Mouse (Mus musculus): ENCODE data around the gene Cdhr2. TPM values are rescaled to one million over a fixed set of nuclear protein-coding genes. Genes with fewer than 3 reads are reported as not detected.

Cdhr2 gene
- polyA plus RNA-seq, 1 experiment from 2014 or later, result 0.04 TPM

GRCm38 (mm10) chr13:54757093-54757830 lies 56.0 kb downstream of the Cdhr2 start:
- no peak for DNase-seq (ENCODE audit: extremely low spot score, low spot score)
- H3K27ac ChIP-seq, result no peak overlapping the region
- WGBS, result 46% methylated on average over 10 of the region's 10 CpGs
- H3K4me3 ChIP-seq, result peak overlapping the region; percentile 56
- peaks cover 82% of the 10 kb centered on the region for H3K27me3 ChIP-seq (ENCODE audit: poor library complexity, severe bottlenecking)
- no peaks in the 10 kb centered on the region for H3K36me3 ChIP-seq (replicated peaks)
- peaks cover 49% of the 10 kb centered on the region for H3K4me1 ChIP-seq
- no peaks in the 10 kb centered on the region for H3K9me3 ChIP-seq

GRCm38 (mm10) chr13:54758045-54758755 lies 56.9 kb downstream of the Cdhr2 start:
- Histone ChIP-seq H3K9me3 (no peaks in the 10 kb centered on the region), H3K4me3 (peak overlapping the region; percentile 56), H3K36me3 (replicated peaks) (no peaks in the 10 kb centered on the region), H3K27me3 (ENCODE audit: poor library complexity, severe bottlenecking) (peaks cover 82% of the 10 kb centered on the region), H3K4me1 (peaks cover 49% of the 10 kb centered on the region), H3K27ac (peak overlapping the region; percentile 77)
- WGBS, result under 1% methylated on average over 43 of the region's 43 CpGs
- DNase-seq (ENCODE audit: extremely low spot score, low spot score), result peak; percentile 92

DNA sequence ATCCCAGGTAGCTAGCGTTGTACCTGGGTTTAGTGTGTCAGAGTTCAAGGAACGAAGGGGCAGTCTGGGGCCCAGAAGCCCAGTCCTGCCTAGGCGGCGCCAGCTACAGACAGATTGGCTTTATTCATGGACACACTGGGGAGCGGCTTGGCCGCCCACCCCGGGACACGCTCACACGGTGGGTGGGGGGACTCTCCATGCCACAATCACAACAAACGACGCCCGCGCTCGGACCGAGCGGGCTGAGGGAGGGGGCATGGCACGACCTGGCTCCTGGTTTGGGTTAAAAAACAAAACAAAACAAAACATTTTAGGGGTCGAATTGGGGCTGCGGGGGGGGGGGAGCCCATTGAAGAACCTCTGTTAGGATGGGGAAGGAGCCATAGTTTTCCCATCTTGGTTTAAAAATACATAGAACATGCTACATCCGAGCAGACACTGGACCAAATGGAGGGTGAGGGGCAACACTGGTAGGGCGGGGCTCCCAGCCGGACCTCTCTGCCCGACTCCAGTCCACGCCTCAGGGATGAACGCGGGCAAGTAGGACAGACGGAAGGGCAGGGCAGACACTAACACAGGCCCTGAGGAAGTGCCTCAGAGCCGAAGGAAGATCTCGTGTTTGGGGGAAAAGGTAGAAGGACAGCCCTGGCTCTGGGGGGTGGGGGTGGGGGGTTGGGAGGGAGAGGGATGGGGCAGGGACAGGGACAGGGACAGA lies 57.7 kb downstream of the Cdhr2 start:
- peaks cover 83% of the 10 kb centered on the region for H3K27me3 ChIP-seq (ENCODE audit: poor library complexity, severe bottlenecking)
- H3K9me3 ChIP-seq, result no peaks in the 10 kb centered on the region
- WGBS, result under 1% methylated on average over 29 of the region's 29 CpGs
- no peak for DNase-seq (ENCODE audit: extremely low spot score, low spot score)
- H3K4me1 ChIP-seq, result peaks cover 49% of the 10 kb centered on the region
- peak overlapping the region; percentile 57 for H3K27ac ChIP-seq
- H3K36me3 ChIP-seq (replicated peaks), result no peaks in the 10 kb centered on the region
- peak overlapping the region; percentile 56 for H3K4me3 ChIP-seq

- no peaks in the 10 kb centered on the region for H3K9me3 ChIP-seq
- no peaks in the 10 kb centered on the region for H3K36me3 ChIP-seq (replicated peaks)
- H3K27ac ChIP-seq, result peak overlapping the region; percentile 57; the same call in 1 of the 2 replicates
- WGBS, result 9% methylated on average over 7 of the region's 7 CpGs
- H3K27me3 ChIP-seq (ENCODE audit: poor library complexity, severe bottlenecking), result peaks cover 84% of the 10 kb centered on the region
- peak overlapping the region; percentile 56 for H3K4me3 ChIP-seq
- DNase-seq (ENCODE audit: extremely low spot score, low spot score), result no peak
- H3K4me1 ChIP-seq, result peaks cover 47% of the 10 kb centered on the region
Observed at GRCm38 (mm10) chr13:54759496-54759895, 58.2 kb downstream of the Cdhr2 start.

DNA sequence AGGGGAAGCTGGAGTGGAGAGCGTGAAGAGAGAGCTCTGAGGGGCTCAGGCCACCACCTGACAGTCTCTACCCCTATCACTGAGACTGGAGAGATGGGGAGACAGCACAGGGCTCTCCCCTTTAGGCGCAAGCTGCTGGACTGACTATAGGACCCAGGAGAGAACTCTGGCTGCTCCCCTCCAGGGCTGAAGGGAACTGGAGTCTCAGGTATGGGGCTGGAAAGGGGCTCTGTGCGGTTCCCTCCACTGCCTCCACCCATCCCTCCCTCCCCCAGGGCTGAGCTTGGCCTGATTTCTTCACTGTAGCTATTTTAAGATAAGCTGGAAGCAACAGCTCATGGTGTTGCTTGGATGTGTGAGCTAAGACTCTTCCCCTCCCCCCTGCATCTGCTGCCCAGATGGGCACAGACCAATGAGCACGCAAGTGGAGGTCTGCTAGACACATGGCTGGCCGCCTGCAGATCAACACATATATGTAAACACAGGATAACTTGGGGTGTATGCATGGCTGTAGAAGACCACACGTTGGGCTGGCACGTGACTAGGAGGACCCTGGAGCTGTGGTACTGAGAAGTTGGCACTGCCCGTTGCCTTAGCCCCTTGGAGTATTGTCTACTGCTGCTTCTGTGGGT lies 59.0 kb downstream of the Cdhr2 start:
- peaks cover 86% of the 10 kb centered on the region for H3K27me3 ChIP-seq (ENCODE audit: poor library complexity, severe bottlenecking)
- no peaks in the 10 kb centered on the region for H3K36me3 ChIP-seq (replicated peaks)
- no peaks in the 10 kb centered on the region for H3K9me3 ChIP-seq
- H3K4me1 ChIP-seq, result peaks cover 53% of the 10 kb centered on the region
- DNase-seq (ENCODE audit: extremely low spot score, low spot score), result no peak
- no peak overlapping the region for H3K4me3 ChIP-seq
- 0 out of 2 replicates have a peak overlapping the region, but pooled peaks have one; percentile 15 for H3K27ac ChIP-seq
- 65% methylated on average over 8 of the region's 8 CpGs for WGBS

DNA sequence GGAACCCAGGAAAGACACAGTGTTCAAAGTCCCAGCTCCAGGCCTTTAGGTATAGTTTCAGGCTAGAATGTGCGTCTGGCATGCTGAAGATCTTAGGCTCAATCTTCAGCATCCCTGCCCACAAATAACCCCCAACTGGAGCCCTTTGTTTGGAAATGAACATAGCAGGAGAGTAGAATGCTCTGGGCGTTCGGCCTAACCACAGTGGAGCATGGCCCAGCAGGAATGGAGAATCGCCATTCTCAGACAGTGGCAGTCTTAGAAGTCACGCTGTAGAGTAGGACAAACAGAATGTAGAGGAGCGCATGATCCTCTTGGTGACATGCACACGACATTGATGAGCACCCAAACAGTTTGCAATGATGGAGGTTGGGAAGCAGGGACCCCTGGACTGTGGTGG lies 59.6 kb downstream of the Cdhr2 start:
- no peaks in the 10 kb centered on the region for H3K9me3 ChIP-seq
- H3K27ac ChIP-seq, result no peak overlapping the region
- H3K36me3 ChIP-seq (replicated peaks), result no peaks in the 10 kb centered on the region
- 82% methylated on average over 7 of the region's 7 CpGs for WGBS
- DNase-seq (ENCODE audit: extremely low spot score, low spot score), result no peak
- H3K4me3 ChIP-seq, result no peak overlapping the region
- peaks cover 55% of the 10 kb centered on the region for H3K4me1 ChIP-seq
- H3K27me3 ChIP-seq (ENCODE audit: poor library complexity, severe bottlenecking), result peaks cover 86% of the 10 kb centered on the region

DNA sequence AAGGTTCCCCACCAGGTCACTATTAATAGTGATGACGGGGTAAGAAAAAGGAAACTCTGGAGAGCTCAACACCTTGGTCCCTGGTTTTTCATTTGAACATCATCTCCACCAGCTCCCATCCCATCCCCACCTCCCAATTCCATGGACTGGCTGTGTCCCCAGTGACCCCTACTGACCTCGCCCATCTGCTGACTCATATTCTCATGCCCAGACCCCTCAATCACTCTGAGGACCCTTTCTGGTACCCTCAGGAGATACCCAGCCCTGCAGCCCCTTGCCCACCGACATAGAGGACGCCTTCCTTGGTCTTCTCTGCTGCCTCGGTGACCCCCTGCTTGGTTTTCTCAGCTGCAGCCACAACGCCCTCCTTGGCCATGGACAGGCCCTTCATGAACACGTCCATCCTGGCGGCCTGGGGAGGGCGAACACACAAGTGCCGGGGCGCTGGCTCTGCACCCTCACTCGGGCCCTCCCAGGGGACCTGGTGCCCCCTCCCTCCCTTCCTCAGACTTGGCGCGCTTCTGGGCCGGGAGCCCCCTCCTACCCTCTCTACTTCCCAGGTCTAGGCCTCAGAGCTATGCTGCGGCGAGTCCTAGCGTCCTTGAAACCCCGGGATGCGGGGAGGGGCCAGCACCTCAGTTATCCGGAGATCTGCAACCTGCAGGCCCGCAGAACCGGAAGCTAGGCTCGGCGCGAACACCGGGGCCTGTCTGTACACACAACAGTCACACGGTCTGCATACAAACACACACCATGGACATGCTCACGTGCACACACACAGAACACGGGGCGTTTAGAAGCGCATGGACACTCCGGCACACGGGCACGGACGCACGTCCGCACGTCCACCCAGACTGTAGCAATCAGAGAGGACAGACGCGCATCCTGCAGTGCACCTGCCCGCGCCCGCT lies 64.3 kb downstream of the Cdhr2 start:
- Histone ChIP-seq H3K9me3 (no peaks in the 10 kb centered on the region), H3K27ac (peak overlapping the region; percentile 35; the same call in 1 of the 2 replicates), H3K27me3 (ENCODE audit: poor library complexity, severe bottlenecking) (peaks cover 73% of the 10 kb centered on the region), H3K4me1 (peaks cover 29% of the 10 kb centered on the region), H3K4me3 (peak overlapping the region; percentile 56), H3K36me3 (replicated peaks) (no peaks in the 10 kb centered on the region)
- 5% methylated on average over 44 of the region's 44 CpGs for WGBS
- DNase-seq (ENCODE audit: extremely low spot score, low spot score), result no peak

DNA sequence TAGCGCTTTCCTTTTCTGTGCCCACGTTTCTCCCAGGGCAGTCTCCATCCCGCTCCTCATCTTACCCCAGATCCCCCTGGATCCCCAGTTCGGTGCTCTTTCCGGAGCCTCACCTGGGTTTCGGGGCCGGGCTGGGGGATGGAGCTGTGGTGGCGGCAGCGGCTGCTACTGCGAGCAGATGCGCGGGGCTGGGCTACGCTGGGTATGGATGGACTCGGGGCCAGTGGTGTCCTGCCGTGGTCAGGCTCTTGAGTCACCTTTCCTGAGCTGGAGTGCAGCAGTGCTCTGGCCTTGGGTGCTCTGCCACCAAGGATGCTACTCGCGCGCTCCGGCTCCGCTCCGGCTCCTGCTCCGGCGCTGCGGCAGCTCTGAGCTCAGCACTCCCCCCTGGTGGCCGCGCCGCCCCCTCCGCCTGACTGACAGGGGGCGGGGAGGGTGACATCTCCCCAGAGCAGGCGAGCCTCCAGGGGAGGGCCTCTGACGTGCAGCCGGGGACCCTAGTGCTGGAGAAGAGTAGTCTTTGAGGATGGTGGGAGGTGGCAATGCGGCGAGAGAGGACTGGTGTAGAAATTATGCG lies 65.0 kb downstream of the Cdhr2 start, which contains the start of gene Sncb:
TSS of gene Sncb (minus strand) at position 404 of the 577 bp plus-strand sequence.
- Histone ChIP-seq H3K36me3 (replicated peaks) (no peaks in the 10 kb centered on the region), H3K27ac (peak within 1 kb of the TSS; percentile 35; the same call in 1 of the 2 replicates), H3K9me3 (peaks cover 2% of the 10 kb centered on the region; the same call in 1 of the 2 replicates), H3K4me3 (peak within 1 kb of the TSS; percentile 56), H3K27me3 (ENCODE audit: poor library complexity, severe bottlenecking) (peaks cover 65% of the 10 kb centered on the region), H3K4me1 (peaks cover 26% of the 10 kb centered on the region)
- peak; percentile 69 for DNase-seq (ENCODE audit: extremely low spot score, low spot score)
- 1% methylated on average over 35 of the region's 35 CpGs for WGBS

GRCm38 (mm10) chr13:54767012-54767411 lies 65.8 kb downstream of the Cdhr2 start:
- Histone ChIP-seq H3K36me3 (replicated peaks) (no peaks in the 10 kb centered on the region), H3K27me3 (ENCODE audit: poor library complexity, severe bottlenecking) (peaks cover 59% of the 10 kb centered on the region), H3K4me3 (no peak overlapping the region), H3K9me3 (peaks cover 2% of the 10 kb centered on the region; the same call in 1 of the 2 replicates), H3K27ac (no peak overlapping the region), H3K4me1 (peaks cover 26% of the 10 kb centered on the region)
- no peak for DNase-seq (ENCODE audit: extremely low spot score, low spot score)
- 80% methylated on average over 4 of the region's 4 CpGs for WGBS

GRCm38 (mm10) chr13:54780592-54780991 lies 79.3 kb downstream of the Cdhr2 start:
- 85% methylated on average over 3 of the region's 3 CpGs for WGBS
- no peak overlapping the region for H3K27ac ChIP-seq
- no peaks in the 10 kb centered on the region; the same call in 1 of the 2 replicates for H3K9me3 ChIP-seq
- no peaks in the 10 kb centered on the region for H3K27me3 ChIP-seq (ENCODE audit: poor library complexity, severe bottlenecking)
- no peak overlapping the region for H3K4me3 ChIP-seq
- no peak for DNase-seq (ENCODE audit: extremely low spot score, low spot score)
- no peaks in the 10 kb centered on the region for H3K4me1 ChIP-seq
- no peaks in the 10 kb centered on the region for H3K36me3 ChIP-seq (replicated peaks)

- no peak for DNase-seq (ENCODE audit: extremely low spot score, low spot score)
- H3K9me3 ChIP-seq, result no peaks in the 10 kb centered on the region; the same call in 1 of the 2 replicates
- no peaks in the 10 kb centered on the region for H3K4me1 ChIP-seq
- H3K4me3 ChIP-seq, result no peak overlapping the region
- WGBS, result 83% methylated on average over 3 of the region's 3 CpGs
- H3K27me3 ChIP-seq (ENCODE audit: poor library complexity, severe bottlenecking), result no peaks in the 10 kb centered on the region
- H3K27ac ChIP-seq, result no peak overlapping the region
- H3K36me3 ChIP-seq (replicated peaks), result no peaks in the 10 kb centered on the region
Observed at GRCm38 (mm10) chr13:54781086-54781485, 79.8 kb downstream of the Cdhr2 start.
